Mouse (Mus musculus) heart, embryonic 13.5 days (tissue): ENCODE measurements around the gene Alg5. TPM values are rescaled to one million over a fixed set of nuclear protein-coding genes. Genes with fewer than 3 reads are reported as not detected.

Source experiments
- ATAC-seq: fragments of 200-750 bp; cut with Nextera tagmentation; 2 replicates; pipeline ENCODE4 v1.8.0; 2017; ENCODE audit warnings: moderate TSS enrichment; ENCODE audit not compliant: insufficient number of reproducible peaks, low FRiP score, low TSS enrichment; ENCODE audit errors: extremely low read depth
- H3K27ac ChIP-seq: fragments of 300-500 bp; sonication (generic); replicated peaks from 2 replicates; pipeline ENCODE4 v1.5.1; 2015; ENCODE audit warnings: moderate library complexity, mild to moderate bottlenecking, inconsistent platforms
- H3K27me3 ChIP-seq: fragments of 300-500 bp; sonication (generic); replicated peaks from 2 replicates; pipeline ENCODE4 v1.6.1; 2015; ENCODE audit warnings: mild to moderate bottlenecking, inconsistent platforms
- H3K36me3 ChIP-seq: fragments of 300-500 bp; sonication (generic); 2 replicates; pipeline ENCODE4 v1.6.1; 2015; ENCODE audit warnings: mild to moderate bottlenecking, inconsistent platforms
- H3K4me1 ChIP-seq: fragments of 300-500 bp; sonication (generic); 2 replicates; pipeline ENCODE4 v1.6.1; 2015; ENCODE audit warnings: inconsistent platforms
- H3K4me2 ChIP-seq: fragments of 300-500 bp; sonication (generic); 2 replicates; pipeline ENCODE4 v1.6.1; 2015; ENCODE audit warnings: inconsistent platforms, mild to moderate bottlenecking, moderate library complexity
- H3K4me3 ChIP-seq: fragments of 300-500 bp; sonication (generic); 2 replicates; pipeline ENCODE4 v1.5.1; 2015; ENCODE audit warnings: moderate library complexity, mild to moderate bottlenecking, inconsistent platforms
- H3K9ac ChIP-seq: fragments of 300-500 bp; sonication (generic); 2 replicates; pipeline ENCODE4 v1.6.1; 2015; ENCODE audit warnings: inconsistent platforms, mild to moderate bottlenecking, moderate library complexity
- H3K9me3 ChIP-seq: fragments of 300-500 bp; sonication (generic); 2 replicates; pipeline ENCODE4 v1.6.1; 2016; ENCODE audit warnings: inconsistent platforms
- WGBS: fragments of 180-500 bp; shearing (Covaris S2); methylation state at CpG from one replicate; pipeline ENCODE4 v1.1.7; 2015; ENCODE audit warnings: mixed read lengths; 5-methylcytosine and 5-hydroxymethylcytosine counted together
- polyA plus RNA-seq: library from polyadenylated mRNA; unstranded; fragments of >200 nt; fragmentation: Nextera tagmentation; extraction: Ambion mirVana; gene quantifications from 2 replicates; pipeline ENCODE4 v1.2.1, GENCODE M21; 2015

Gene Alg5
- polyA plus RNA-seq, 1 experiment from 2014 or later: 33.7 TPM

GRCm38 (mm10) chr3:54797211-54797610 is 61.9 kb downstream of the Alg5 start:
- H3K4me1 ChIP-seq: peaks cover 9% of the 10 kb centered on the region
- no peak overlapping the region for H3K4me2 ChIP-seq
- 0 out of 2 replicates have a peak overlapping the region, but pooled peaks have one; percentile 42 for H3K9ac ChIP-seq
- ATAC-seq: no peak
- H3K9me3 ChIP-seq: peaks cover 6% of the 10 kb centered on the region; the same call in 1 of the 2 replicates
- 28% methylated on average over 16 of the region's 16 CpGs for WGBS
- no peak overlapping the region for H3K27ac ChIP-seq
- no peaks in the 10 kb centered on the region for H3K27me3 ChIP-seq
- H3K4me3 ChIP-seq: no peak overlapping the region
- H3K36me3 ChIP-seq: peaks cover 20% of the 10 kb centered on the region

Other genes with a start within 250 kb of the Alg5 start
- 61.4 and 61.9 TPM in 2 replicates for gene Supt20, start 42.7 kb upstream of the Alg5 start, polyA plus RNA-seq
- 0.32 and 0.48 TPM in 2 replicates for gene Gm21958, start 21.2 kb upstream of the Alg5 start, polyA plus RNA-seq
- gene Exosc8, start 146 bp upstream of the Alg5 start, polyA plus RNA-seq: 78.9 and 87.1 TPM in 2 replicates
- gene Smad9, start 20.0 kb downstream of the Alg5 start, polyA plus RNA-seq: 0.75 and 1.1 TPM in 2 replicates
- gene Rfxap, start 72.3 kb downstream of the Alg5 start, polyA plus RNA-seq: 22.6 and 26.0 TPM in 2 replicates
- 0.12 and 0.15 TPM in 2 replicates for gene Sertm1, start 180.3 kb downstream of the Alg5 start, polyA plus RNA-seq